Mouse (Mus musculus) lung, embryonic 14.5 days (tissue): ENCODE measurements at regions not wholly inside any gene's neighbourhood (a gene's known extent, or its start where the extent isn't known, plus 50 kb on each side); places are given as distances from the start of the nearest gene placed in this dataset.

Experiments used
- ATAC-seq: fragments of 200-750 bp; cut with Nextera tagmentation; 2 replicates; pipeline ENCODE4 v1.8.0; 2017; ENCODE audit warnings: mild to moderate bottlenecking, moderate TSS enrichment, moderate library complexity; ENCODE audit not compliant: insufficient read depth
- DNase-seq: peaks from one replicate; pipeline ENCODE4 v3.0.0-alpha.2; 2015
- H3K27ac ChIP-seq: fragments of 300-500 bp; sonication (generic); 2 replicates; pipeline ENCODE4 v1.5.1; 2014; ENCODE audit warnings: low read depth, mild to moderate bottlenecking, moderate library complexity
- H3K27me3 ChIP-seq: fragments of 300-500 bp; sonication (generic); 2 replicates; pipeline ENCODE4 v1.6.1; 2014; ENCODE audit warnings: low read length, control low read depth; ENCODE audit not compliant: insufficient read depth
- H3K36me3 ChIP-seq: fragments of 300-500 bp; sonication (generic); 2 replicates; pipeline ENCODE4 v1.6.1; 2014; ENCODE audit warnings: control low read depth; ENCODE audit not compliant: insufficient read depth
- H3K4me1 ChIP-seq: fragments of 300-500 bp; sonication (generic); 2 replicates; pipeline ENCODE4 v1.6.1; 2014; ENCODE audit warnings: antibody characterized with exemption, control low read depth; ENCODE audit not compliant: insufficient read depth
- H3K4me2 ChIP-seq: fragments of 300-500 bp; sonication (generic); 2 replicates; pipeline ENCODE4 v1.6.1; 2014; ENCODE audit warnings: mild to moderate bottlenecking
- H3K4me3 ChIP-seq: fragments of 300-500 bp; sonication (generic); 2 replicates; pipeline ENCODE4 v1.5.1; 2014; ENCODE audit warnings: low read depth, low read length
- H3K9ac ChIP-seq: fragments of 300-500 bp; sonication (generic); 2 replicates; pipeline ENCODE4 v1.6.1; 2014
- H3K9me3 ChIP-seq: fragments of 300-500 bp; sonication (generic); 2 replicates; pipeline ENCODE4 v1.6.1; 2016; ENCODE audit warnings: low read depth, low read length, control low read depth
- CTCF ChIP-seq: IDR thresholded peaks from 2 replicates; pipeline ENCODE4 v1.5.1; 2016; ENCODE audit warnings: antibody characterized with exemption, low read depth
- WGBS: fragments of 180-500 bp; shearing (Covaris S2); extraction: QIAGEN DNeasy Blood & Tissue Kit; methylation state at CpG from one replicate; pipeline ENCODE4 v1.1.7; 2014; 5-methylcytosine and 5-hydroxymethylcytosine counted together

DNA sequence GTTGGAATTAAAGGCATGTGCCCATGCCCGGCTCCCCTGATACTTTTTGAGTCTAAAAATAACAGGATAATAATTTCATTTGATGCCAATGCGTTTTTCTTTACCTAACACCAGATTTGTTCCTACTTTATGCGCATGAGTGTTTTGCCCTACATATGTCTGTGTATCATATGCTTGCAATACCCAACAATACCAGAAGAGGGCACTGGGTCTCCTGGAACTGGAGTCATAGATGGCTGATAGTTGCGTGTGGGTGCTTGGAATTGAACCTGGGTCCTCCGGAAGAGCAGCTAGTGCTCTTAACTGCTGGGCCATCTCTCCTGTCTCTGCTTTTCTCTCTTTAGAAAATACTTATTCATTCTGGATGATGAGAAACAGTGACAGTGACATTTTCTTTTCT lies 67.3 kb upstream of the Rgs6 start:
- Histone ChIP-seq H3K4me3 (no peak overlapping the region), H3K4me1 (no peaks in the 10 kb centered on the region), H3K36me3 (no peaks in the 10 kb centered on the region), H3K9ac (no peak overlapping the region), H3K27ac (no peak overlapping the region), H3K4me2 (no peak overlapping the region), H3K27me3 (no peaks in the 10 kb centered on the region), H3K9me3 (no peaks in the 10 kb centered on the region)
- ATAC-seq = no peak
- peak; percentile 34; the same call in 1 of the 2 replicates for TF ChIP-seq CTCF
- WGBS = 88% methylated on average over 5 of the region's 5 CpGs
- DNase-seq = no peak

- no peaks in the 10 kb centered on the region for H3K4me1 ChIP-seq
- WGBS = 70% methylated on average over 4 of the region's 4 CpGs
- TF ChIP-seq CTCF = no peak
- H3K36me3 ChIP-seq = no peaks in the 10 kb centered on the region
- ATAC-seq = no peak
- H3K4me3 ChIP-seq = no peak overlapping the region
- no peak overlapping the region for H3K4me2 ChIP-seq
- H3K27ac ChIP-seq = no peak overlapping the region
- no peaks in the 10 kb centered on the region for H3K27me3 ChIP-seq
- H3K9me3 ChIP-seq = no peaks in the 10 kb centered on the region
- DNase-seq = no peak
- no peak overlapping the region for H3K9ac ChIP-seq
Measured at GRCm38 (mm10) chr12:82524987-82525386, 63.1 kb upstream of the Rgs6 start.
